Mouse (Mus musculus) stomach, postnatal 0 days (tissue): Measurements from ENCODE around the gene Kcnj10.

Experiments used
- CTCF ChIP-seq: IDR thresholded peaks from 2 replicates; pipeline ENCODE4 v1.5.1; 2016; ENCODE audit warnings: antibody characterized with exemption, low read depth, mild to moderate bottlenecking, moderate library complexity
- EP300 ChIP-seq: optimal IDR thresholded peaks from 2 replicates; pipeline ENCODE3; 2016; ENCODE audit warnings: antibody characterized with exemption

DNA sequence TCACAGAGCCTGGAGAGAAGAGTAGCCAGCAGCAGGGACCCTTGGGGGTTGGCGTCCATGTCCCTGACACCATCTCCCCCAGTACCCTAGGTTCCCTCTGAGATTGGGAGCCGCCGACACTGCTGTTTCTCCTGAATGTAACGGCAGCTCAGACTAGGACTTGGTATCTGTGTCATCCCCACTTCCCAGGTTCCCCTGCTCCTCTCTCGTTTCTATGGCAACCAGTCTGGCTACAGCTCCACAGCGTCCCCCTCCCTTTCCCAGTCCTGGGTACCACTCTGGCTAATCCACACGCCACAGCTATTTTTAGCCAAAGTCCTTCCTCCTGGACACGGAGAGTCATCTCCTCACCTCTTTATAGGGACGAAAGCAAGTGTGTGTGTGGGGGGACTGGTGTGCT is 11.9 kb upstream of the Kcnj10 start, which contains the start of gene Kcnj9:
- TF ChIP-seq EP300, result no peak
- TF ChIP-seq CTCF, result no peak
